Mouse (Mus musculus) thymus, postnatal 36 days (tissue): ENCODE results near the gene Wdr46.
"Not testable (repeated sequence)": the region's sequence is repeated elsewhere in the genome, so short reads cannot be mapped to it uniquely, and the experiment has no call there.

Experiments used
- DNase-seq, 2 experiments: peaks; one replicate each; pipeline ENCODE4 v3.0.0; 2022; ENCODE audit warnings: mixed read lengths in 2 of 2

The Wdr46 gene

DNA sequence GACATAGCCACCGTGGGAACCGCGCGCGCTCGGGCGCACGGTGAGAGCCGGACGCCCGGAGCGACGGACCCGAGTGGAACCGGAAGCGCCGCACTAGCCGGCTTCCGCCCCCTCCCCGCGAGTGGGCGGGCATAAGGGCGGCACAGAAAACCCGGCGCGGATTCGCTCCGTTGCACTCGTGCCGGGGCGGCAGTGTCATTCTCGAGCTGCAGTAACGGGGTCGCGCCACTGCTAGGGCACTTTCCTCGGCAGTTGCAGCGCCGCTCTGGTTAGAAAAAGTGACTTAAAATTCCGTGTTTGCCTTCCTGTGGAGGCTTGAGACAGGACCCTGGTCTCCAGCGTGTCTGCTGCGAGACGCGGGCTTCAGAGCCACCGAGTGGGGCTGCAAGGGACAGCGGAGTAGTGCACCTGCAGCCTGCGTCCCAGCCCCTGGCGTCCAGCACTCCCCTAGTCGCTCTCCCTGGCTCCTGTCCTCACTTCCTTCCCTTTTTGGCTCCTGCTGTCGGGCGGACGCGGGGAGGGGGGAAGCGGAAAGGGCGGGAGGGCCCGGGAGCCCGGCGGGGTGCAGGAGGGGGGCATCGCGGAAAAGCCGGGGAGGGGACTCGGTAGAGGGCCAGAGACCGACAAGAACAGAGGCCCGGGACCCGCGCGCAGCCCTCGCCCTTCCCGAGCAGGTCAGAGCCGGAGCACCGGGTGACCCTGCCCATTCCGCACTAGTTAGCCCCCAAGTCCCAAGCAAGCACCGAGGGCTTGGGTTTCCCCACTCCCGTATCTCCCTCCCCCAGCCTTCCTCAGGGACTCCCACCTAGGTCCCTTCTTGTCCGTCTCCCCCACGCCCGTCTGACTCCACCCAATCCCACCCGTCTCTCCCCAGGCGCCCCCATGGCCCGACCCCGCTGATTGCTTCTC lies 10.8 kb upstream of the Wdr46 start, which contains the start of gene Rgl2:
TSS of gene Rgl2 (plus strand) at position 173 of the 909 bp plus-strand sequence.
- peak; percentile 95 to 96 for DNase-seq

DNA sequence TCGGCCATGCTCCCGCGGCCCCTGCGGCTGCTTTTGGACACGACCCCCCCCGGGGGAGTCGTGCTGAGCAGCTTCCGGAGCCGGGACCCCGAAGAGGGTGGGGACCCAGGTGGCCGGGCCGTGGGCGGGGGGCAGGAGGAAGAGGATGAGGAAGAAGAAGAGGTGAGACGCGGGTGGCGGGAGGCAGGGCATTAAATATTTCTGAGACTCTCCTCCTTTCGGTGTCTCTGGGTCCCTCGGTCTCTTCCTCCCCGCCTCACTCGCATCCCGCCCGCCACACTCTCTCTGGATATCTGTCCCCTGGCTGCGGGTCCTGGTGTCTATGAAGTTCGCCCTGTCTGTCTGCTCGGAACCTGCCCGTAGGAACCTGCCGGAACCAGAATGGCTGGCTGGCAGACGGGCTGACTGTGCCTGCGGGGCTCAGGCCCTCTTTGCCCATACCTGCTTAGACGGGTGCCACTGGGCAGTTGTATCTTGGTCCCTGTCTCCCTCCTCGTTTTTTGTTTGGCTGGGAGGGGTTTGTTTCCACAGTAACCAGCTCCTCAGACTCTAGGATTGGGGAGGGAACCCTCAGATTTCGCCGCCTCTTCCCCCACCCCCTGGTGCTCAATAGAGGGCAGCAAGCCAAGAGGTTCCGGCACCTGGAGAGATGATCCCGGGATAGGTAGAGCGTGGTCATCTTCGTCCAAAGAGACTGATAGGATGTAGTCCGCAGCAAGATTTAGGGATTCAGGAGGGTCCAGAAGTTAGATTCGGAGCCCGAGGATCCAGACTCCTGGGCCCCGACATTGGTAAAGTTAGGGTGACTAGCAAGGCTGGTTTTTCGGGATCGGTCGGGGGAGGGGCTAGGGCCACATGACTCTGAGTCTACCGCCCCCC lies 9.9 kb upstream of the Wdr46 start:
- peak; percentile 76 to 87 for DNase-seq

- DNase-seq = peak in 1 of 2 experiments; percentile 53
Measured at GRCm38 (mm10) chr17:33931159-33931866, 9.1 kb upstream of the Wdr46 start.

- peak in 1 of 2 experiments; percentile 20 for DNase-seq
Measured at GRCm38 (mm10) chr17:33931947-33932346, 8.5 kb upstream of the Wdr46 start.

DNA sequence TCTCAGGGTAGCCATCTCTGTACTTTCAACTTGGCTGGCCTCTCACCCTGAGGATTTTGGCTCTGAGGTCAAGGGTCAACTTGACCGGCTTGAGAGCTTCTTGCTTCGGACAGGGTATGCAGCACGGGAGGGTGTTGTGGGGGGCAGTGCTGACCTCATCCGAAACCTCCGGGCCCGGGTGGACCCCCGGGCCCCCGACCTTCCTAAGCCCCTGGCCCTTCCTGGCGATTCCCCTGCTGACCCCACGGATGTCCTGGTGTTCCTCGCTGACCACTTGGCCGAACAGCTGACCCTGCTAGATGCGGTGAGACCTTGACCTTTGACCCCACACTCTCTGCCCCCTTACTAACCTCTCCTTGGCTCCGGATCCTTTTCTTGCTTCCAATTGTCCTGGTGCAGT lies 8.0 kb upstream of the Wdr46 start:
- peak in 1 of 2 experiments; percentile 22 for DNase-seq

DNA sequence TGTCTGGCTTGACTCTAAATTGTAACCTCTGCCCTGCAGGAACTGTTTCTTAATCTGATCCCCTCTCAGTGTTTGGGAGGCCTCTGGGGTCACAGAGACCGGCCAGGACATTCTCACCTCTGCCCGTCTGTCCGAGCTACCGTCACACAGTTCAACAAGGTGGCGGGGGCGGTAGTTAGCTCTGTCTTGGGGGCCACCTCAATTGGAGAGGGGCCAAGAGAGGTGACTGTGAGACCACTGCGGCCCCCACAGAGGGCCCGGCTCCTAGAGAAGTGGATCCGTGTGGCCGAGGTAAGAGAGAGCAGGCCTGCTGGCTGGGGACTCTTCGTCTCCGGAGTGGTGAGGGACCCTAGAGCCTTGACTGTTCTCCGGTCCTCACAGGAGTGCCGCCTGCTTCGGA lies 7.5 kb upstream of the Wdr46 start:
- peak in 1 of 2 experiments; percentile 9 for DNase-seq

DNA sequence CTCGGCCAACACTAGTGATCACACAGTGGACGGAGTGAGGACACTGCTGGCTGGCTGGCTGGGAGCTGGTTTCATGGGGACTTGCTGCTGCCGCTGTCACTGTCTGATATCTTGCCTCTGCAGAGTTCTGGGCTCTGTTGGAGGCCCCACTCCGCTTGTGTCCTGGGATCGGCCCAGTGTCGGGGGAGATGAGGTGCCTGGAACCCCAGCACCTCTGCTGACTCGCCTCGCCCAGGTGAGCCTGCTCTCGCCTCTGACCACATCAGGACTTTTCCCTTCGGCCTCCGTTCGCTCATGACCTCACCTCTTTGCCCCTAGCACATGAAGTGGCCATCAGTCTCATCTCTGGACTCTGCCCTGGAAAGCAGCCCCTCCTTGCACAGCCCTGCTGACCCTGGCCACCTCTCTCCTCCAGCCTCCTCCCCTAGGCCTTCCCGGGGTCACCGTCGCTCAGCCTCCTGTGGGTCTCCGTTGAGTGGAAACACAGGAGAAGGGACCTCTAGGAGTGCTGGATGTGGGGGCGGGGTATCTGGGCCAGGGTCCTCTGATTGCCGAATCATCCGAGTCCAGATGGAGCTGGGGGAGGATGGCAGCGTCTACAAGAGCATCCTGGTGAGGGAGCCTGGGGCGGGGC lies 4.9 kb upstream of the Wdr46 start:
- DNase-seq = peak in 1 of 2 experiments; percentile 11

GRCm38 (mm10) chr17:33936993-33937392 lies 3.5 kb upstream of the Wdr46 start:
- DNase-seq = peak in 1 of 2 experiments; percentile 16

GRCm38 (mm10) chr17:33938783-33939182 lies 1.7 kb upstream of the Wdr46 start:
- no peak for DNase-seq

DNA sequence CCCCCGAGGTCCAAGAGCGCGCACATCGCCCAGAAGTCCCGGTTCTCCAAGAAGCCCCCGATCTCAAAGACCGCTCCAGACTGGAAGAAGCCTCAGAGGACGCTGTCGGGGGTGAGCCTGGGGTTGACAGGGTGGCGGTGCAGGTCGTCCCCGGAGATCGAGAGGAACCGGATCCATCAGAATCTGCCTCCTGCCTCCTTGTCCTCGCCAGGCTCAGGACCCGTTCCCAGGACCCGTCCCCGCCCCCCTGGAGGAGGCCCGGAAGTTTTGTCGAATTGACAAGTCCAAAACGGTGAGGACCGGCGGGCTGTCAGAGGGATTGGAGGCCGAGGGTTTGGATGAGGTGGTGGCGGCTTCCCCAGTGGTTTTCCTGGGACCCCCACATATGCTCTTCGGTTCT lies 521 bp downstream of the Wdr46 start:
- peak in 1 of 2 experiments; percentile 52 for DNase-seq

DNA sequence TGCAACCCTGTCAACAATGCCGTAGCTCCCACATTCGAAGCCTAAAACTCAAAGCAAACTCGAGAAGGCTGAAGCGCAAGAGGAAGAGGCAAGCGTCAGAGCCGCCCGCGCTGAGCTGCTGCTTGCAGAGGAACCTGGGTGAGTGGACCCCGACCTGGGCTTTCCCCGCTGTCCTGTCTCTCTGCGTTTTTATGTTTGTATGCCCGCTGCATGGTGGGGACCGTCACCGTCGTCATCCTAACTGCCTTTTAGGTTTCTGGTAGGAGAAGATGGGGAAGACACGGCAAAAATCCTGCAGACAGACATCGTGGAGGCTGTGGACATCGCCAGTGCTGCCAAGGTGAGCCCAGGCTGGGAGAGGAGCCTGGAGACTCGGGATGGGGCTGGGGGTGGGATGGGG lies 921 bp downstream of the Wdr46 start:
- DNase-seq = no peak

GRCm38 (mm10) chr17:33943454-33943853 lies 3.0 kb downstream of the Wdr46 start:
- no peak for DNase-seq

GRCm38 (mm10) chr17:33947430-33948089 lies 7.1 kb downstream of the Wdr46 start:
- peak; percentile 46 to 63 for DNase-seq

- peak in 1 of 2 experiments; percentile 44 for DNase-seq
Measured at GRCm38 (mm10) chr17:33948090-33948904, 7.8 kb downstream of the Wdr46 start.

DNA sequence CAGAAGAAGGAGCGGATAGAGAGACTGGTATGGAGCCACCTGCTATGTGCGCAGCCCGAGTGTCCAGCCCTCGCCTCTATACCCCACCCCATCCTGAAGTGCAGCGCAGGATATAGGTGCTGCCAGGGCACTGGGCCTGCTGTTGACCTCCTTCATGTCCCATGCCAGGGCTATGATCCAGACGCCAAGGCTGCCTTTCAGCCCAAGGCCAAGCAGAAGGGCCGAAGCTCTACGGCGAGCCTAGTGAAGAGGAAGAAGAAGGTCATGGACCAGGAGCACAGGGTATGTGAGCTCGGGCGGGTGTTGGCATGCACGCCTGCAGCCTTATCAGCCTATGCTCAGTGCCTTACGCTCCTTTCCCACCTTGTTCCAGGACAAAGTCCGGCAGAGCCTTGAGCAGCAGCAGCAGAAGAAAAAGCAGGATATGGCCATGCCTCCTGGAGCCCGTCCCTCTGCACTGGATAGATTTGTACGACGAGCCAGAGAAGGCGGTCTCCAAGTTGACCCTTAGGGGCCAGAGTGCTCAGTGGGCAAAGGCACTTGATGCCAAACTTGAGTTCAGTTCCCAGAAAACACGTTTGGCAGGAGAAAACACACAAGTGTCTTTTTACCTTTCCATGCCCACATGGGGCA lies 8.6 kb downstream of the Wdr46 start:
- DNase-seq = peak in 1 of 2 experiments; percentile 16

- peak in 1 of 2 experiments; percentile 19 for DNase-seq
Measured at GRCm38 (mm10) chr17:33950131-33950625, 9.7 kb downstream of the Wdr46 start.

DNA sequence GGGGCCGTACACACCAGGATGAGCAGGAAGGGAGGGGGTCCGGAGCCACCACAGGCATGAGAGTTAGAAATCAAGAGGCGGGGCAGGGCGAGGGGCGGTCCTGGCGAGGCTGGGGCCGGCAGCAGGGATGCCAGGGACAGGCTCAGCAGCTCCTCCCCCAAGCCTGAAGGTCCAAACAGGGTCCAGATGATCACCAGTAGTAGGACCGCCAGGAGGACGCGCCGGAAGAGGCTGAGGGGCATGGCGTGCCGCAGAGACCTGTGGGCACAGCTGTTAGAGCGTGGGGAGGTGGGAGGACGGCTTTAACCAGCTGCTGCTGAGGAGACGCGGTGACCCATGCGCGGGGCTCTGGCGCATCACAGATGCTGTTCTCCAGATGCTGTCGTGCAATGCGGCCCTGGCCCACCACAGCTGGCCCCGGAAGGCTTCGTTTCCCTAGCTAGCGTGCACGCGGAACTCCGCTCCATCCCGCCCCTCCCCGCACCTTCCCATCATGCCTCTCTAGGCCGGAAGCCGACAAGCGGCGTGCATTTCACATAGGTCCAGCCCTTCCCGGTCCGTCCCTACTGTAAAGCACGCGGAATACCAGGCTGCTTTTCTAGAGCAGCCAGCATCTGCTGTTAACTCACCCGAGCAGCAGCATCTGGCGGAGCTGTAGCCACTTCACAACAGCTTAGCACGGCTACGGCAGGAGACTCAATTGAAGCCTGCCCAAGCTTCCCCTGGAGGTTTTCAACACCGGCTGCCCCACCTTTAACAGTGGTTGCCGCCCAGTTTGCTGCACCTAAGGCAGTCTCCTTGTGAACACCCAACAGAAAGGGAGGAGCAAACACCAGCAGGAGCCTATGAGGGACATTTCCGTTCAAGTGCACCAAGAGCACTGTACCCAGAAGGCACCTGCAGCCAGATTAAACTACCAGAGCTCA lies 10.8 kb downstream of the Wdr46 start, which contains the start of gene B3galt4:
TSS of gene B3galt4 (minus strand) at position 468 of the 926 bp plus-strand sequence.
- DNase-seq = peak; percentile 81 to 83

DNA sequence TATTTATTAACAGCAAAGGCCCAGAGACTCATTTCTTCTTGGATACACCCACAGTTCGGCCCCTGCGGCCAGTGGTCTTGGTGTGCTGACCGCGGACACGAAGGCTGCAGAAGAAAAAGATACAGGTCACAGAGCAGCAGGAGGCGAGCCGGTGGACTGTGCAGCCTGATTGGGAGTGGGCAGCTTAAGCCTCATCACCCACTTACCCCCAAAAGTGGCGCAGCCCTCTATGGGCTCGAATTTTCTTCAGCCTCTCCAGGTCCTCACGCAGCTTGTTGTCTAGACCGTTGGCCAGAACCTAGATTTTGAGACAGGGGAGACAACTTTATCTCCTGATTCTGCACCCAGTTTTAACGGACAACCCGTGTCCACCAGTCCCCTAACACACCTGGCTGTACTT lies 11.6 kb downstream of the Wdr46 start:
- not testable (repeated sequence) for DNase-seq

GRCm38 (mm10) chr17:33952879-33953278 lies 12.4 kb downstream of the Wdr46 start:
- DNase-seq = no peak
